Mouse (Mus musculus): ENCODE data around the gene Rgs1.

DNA sequence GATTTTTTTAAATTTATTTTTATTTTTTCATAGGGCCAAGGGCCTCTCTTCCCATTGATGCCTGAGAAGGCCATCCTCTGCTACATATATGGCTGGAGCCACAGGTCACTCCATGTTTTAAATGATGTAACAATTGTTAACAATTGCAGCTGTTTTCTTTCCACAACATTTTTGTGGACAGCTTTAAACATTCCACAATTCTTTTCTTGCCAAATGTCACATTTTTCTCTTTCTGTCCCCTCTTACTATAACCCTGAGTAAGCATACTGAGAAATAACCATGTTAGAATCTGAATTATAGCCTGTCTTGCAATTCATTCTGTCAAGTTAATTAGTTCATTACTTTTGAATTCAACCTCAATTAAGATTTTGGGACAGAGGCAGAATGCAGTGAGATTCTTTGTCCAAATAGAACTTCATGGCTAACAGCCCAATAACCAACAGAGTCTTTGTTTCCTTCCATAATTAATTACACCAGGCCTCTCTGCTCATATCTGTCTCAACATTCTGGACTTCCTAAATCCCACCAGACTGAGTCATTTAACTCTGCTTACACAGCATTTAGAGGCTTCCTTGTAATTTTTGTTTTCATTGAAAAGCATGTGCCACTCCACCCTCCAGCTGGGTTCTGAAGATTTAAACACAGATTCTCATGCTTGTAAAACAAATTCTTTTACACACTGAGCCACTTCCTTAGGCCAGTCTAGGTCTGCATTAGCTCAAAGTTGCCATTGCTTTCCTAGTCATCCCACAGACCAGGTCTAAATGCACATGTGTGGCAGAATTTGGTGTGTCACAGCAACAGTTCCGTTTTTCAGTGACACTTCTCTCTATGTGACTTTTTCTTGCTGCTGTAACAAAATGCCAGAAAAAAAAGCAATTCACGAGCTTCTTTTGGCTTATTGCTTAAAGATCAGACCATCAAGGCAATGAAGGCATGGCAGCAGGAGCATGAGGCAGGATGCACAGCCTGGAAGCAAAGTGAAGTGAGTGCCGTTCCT lies 18.7 kb upstream of the Rgs1 start:
- no peak for TF ChIP-seq CTCF (IDR thresholded peaks at IDR 0.05; ENCODE audit: low read depth)
- TF ChIP-seq EP300 (optimal IDR thresholded peaks at IDR 0.05) = no peak
